Mouse (Mus musculus) CH12.LX (cell line): Measurements from ENCODE around the gene Gnai2.

Experiments used
- CHD2 ChIP-seq: IDR thresholded peaks from 2 replicates; pipeline ENCODE4 v1.6.1; 2011; ENCODE audit warnings: low read length, improper control_type of control experiment
- CTCF ChIP-seq, 2 experiments: IDR thresholded peaks in 1 of 2; conservative IDR thresholded peaks in 1 of 2; 2 replicates each; pipeline ENCODE4 v1.5.1; 2011 to 2012; ENCODE audit warnings: low read depth in 2 of 2, low read length in 2 of 2, improper control_type of control experiment in 1 of 2, inconsistent platforms in 1 of 2, mild to moderate bottlenecking in 1 of 2, moderate library complexity in 1 of 2
- EP300 ChIP-seq: IDR thresholded peaks from 2 replicates; pipeline ENCODE4 v1.6.1; 2011; ENCODE audit warnings: low read length, improper control_type of control experiment
- GABPA ChIP-seq: IDR thresholded peaks from 2 replicates; pipeline ENCODE4 v1.6.1; 2012; ENCODE audit warnings: low read depth, low read length, improper control_type of control experiment, inconsistent platforms; ENCODE audit not compliant: insufficient replicate concordance
- HCFC1 ChIP-seq: IDR thresholded peaks from 2 replicates; pipeline ENCODE4 v1.6.1; 2012; ENCODE audit warnings: low read depth, mild to moderate bottlenecking, inconsistent platforms, low read length, improper control_type of control experiment
- MAFK ChIP-seq: IDR thresholded peaks from 2 replicates; pipeline ENCODE4 v1.6.1; 2011; ENCODE audit warnings: low read length, improper control_type of control experiment; ENCODE audit not compliant: insufficient replicate concordance
- NRF1 ChIP-seq: IDR thresholded peaks from 2 replicates; pipeline ENCODE4 v1.6.1; 2014; ENCODE audit warnings: low read depth, mild to moderate bottlenecking, inconsistent platforms, low read length, improper control_type of control experiment, moderate library complexity
- POLR2A ChIP-seq: IDR thresholded peaks from 2 replicates; pipeline ENCODE4 v1.6.1; 2011; ENCODE audit warnings: low read depth, mild to moderate bottlenecking, improper control_type of control experiment, low read length
- POLR2AphosphoS2 ChIP-seq: IDR thresholded peaks from 2 replicates; pipeline ENCODE4 v1.6.1; 2011; ENCODE audit warnings: low read depth, low read length, improper control_type of control experiment
- USF1 ChIP-seq: IDR thresholded peaks from 2 replicates; pipeline ENCODE4 v1.6.1; 2014; ENCODE audit warnings: low read depth, mild to moderate bottlenecking, inconsistent platforms, low read length, improper control_type of control experiment
- ZMIZ1 ChIP-seq: IDR thresholded peaks from 2 replicates; pipeline ENCODE4 v1.6.1; 2012; ENCODE audit warnings: low read depth, mild to moderate bottlenecking, inconsistent platforms, low read length, improper control_type of control experiment

DNA sequence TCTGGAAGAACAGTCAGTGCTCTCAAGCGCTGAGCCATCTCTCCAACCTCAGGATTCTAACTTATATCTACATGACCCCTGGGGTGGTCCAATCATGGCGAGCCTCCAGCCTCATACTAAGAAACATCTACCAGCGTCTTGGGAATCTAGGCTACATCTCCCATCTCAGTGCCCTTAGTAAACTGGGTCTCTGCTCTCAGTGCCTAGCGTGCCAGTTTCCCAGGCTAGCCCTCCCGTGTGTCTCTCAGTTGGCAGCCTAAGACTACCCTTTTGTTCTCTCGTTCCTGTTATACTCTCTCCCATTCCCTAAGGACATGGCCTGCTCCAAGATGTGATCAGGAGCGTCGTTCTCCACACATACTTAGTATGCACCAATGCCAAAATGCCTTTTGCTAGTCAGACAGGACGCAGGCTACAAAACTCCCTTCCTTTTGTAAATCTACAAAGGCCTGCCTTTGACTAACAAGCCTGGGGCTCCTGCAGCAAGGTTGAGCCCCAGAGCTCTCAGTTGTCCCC lies 3.8 kb downstream of the Gnai2 start:
- TF ChIP-seq CHD2 (no peak), ZMIZ1 (no peak), HCFC1 (no peak), POLR2A (no peak), CTCF (conservative IDR thresholded peaks at IDR 0.05 in 1 of 2, IDR thresholded peaks at IDR 0.05 in 1 of 2; ENCODE audit: low read depth in 2 of 2, low read length in 2 of 2) (no peak), POLR2AphosphoS2 (no peak), USF1 (no peak), NRF1 (no peak), EP300 (no peak), GABPA (no peak), MAFK (no peak)
